Mouse (Mus musculus): ENCODE measurements around the gene Lgr4.

GRCm38 (mm10) chr2:109921298-109922035 lies 4.0 kb downstream of the Lgr4 start:
- TF ChIP-seq HCFC1 (IDR thresholded peaks at IDR 0.05; ENCODE audit: borderline replicate concordance, insufficient read depth, low read length) (no peak), MAFK (IDR thresholded peaks at IDR 0.05; ENCODE audit: insufficient read depth, low read depth, low read length) (no peak), ZNF384 (IDR thresholded peaks at IDR 0.05; ENCODE audit: low read depth, low read length) (no peak)
